Mouse (Mus musculus) intestine, postnatal 0 days (tissue): ENCODE results near the gene Phkg1. TPM values are rescaled to one million over a fixed set of nuclear protein-coding genes. Genes with fewer than 3 reads are reported as not detected.

Experiments used
- ATAC-seq: fragments of 200-750 bp; cut with Nextera tagmentation; 2 replicates; pipeline ENCODE4 v1.8.0; 2017; ENCODE audit warnings: mild to moderate bottlenecking, moderate TSS enrichment, moderate library complexity
- H3K27ac ChIP-seq: fragments of 300-500 bp; sonication (generic); 2 replicates; pipeline ENCODE4 v1.5.1; 2014; ENCODE audit warnings: mild to moderate bottlenecking, low read depth, low read length, moderate library complexity
- H3K27me3 ChIP-seq: fragments of 300-500 bp; sonication (generic); replicated peaks from 2 replicates; pipeline ENCODE4 v1.6.1; 2014; ENCODE audit warnings: low read length, mixed read lengths; ENCODE audit not compliant: control insufficient read depth, insufficient read depth
- H3K36me3 ChIP-seq: fragments of 300-500 bp; sonication (generic); 2 replicates; pipeline ENCODE4 v1.6.1; 2014; ENCODE audit warnings: mild to moderate bottlenecking, moderate library complexity; ENCODE audit not compliant: control insufficient read depth, insufficient read depth
- H3K4me1 ChIP-seq: fragments of 300-500 bp; sonication (generic); replicated peaks from 2 replicates; pipeline ENCODE4 v1.6.1; 2014; ENCODE audit warnings: antibody characterized with exemption, low read length, mixed read lengths; ENCODE audit not compliant: control insufficient read depth, insufficient read depth
- H3K4me2 ChIP-seq: fragments of 300-500 bp; sonication (generic); replicated peaks from 2 replicates; pipeline ENCODE4 v1.6.1; 2014; ENCODE audit warnings: low read depth, mild to moderate bottlenecking, moderate library complexity
- H3K4me3 ChIP-seq: fragments of 300-500 bp; sonication (generic); 2 replicates; pipeline ENCODE4 v1.5.1; 2014; ENCODE audit warnings: low read depth, low read length
- H3K9ac ChIP-seq: fragments of 300-500 bp; sonication (generic); 2 replicates; pipeline ENCODE4 v1.6.1; 2014; ENCODE audit warnings: mild to moderate bottlenecking, low read depth, low read length
- H3K9me3 ChIP-seq: fragments of 300-500 bp; sonication (generic); 2 replicates; pipeline ENCODE4 v1.6.1; 2016; ENCODE audit warnings: mixed run types; ENCODE audit not compliant: control insufficient read depth
- CTCF ChIP-seq: sonication (generic); IDR thresholded peaks from 2 replicates; pipeline ENCODE4 v1.5.1; 2016; ENCODE audit warnings: low read depth, mild to moderate bottlenecking, control low read depth, antibody characterized with exemption, moderate library complexity
- WGBS: fragments of 180-500 bp; shearing (Covaris S2); extraction: QIAGEN DNeasy Blood & Tissue Kit; methylation state at CpG from one replicate; pipeline ENCODE4 v1.1.7; 2014; 5-methylcytosine and 5-hydroxymethylcytosine counted together
- polyA plus RNA-seq: library from polyadenylated mRNA; unstranded; fragments of >200 nt; fragmentation: Nextera tagmentation; extraction: Ambion mirVana; gene quantifications from 2 replicates; pipeline ENCODE4 v1.2.1, GENCODE M21; 2015

Phkg1 gene
- polyA plus RNA-seq, 1 experiment from 2014 or later = not detected

DNA sequence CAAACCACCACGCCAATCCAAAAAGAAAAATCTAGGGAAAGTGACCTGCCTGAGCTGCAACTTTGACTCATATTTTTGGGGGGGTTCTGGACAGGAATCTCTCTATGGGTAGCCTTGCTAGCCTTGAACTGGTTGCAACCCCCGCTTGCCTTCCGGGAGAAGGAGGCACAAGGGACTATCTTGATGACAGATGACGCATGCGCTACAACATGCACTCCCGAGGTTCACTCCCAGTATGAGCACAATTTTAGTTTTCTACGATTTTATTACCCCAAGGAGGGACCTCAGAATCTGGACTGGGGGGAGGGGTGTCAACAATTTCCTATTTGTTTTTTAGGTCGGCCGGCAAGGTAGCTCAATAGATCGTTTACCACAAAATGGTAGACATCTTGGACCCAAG, 12.1 kb downstream of the Phkg1 start:
- H3K4me2 ChIP-seq = peak overlapping the region; percentile 73
- no peak for ATAC-seq
- no peaks in the 10 kb centered on the region for H3K27me3 ChIP-seq
- peak overlapping the region; percentile 54 for H3K4me3 ChIP-seq
- WGBS = 13% methylated on average over 10 of the region's 10 CpGs
- no peak for TF ChIP-seq CTCF
- H3K36me3 ChIP-seq = peaks cover 21% of the 10 kb centered on the region
- H3K4me1 ChIP-seq = 0 out of 2 replicates have a peak, but pooled peaks cover 3% of the 10 kb centered on the region
- peak overlapping the region; percentile 91 for H3K27ac ChIP-seq
- peak overlapping the region; percentile 61; the same call in 1 of the 2 replicates for H3K9ac ChIP-seq
- no peaks in the 10 kb centered on the region for H3K9me3 ChIP-seq

DNA sequence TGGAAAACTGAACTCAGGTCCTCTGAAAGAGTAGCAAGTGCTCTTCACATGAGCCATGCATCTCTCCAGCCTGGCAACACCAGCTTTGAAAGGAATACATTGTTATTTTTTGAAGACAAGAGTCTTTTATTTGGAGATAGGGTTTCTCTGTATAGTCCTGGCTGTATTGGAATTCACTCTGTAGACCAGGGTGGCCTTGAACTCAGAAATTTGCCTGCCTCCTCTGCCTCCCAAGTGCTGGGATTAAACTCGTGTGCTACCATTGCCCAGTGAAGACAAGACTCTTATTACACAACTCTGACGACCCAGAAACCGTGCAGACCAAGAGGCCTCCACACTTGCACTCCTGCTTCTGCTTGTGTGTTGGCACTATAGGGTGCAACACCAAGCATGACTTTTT, 18.5 kb downstream of the Phkg1 start:
- Histone ChIP-seq H3K4me2 (no peak overlapping the region), H3K4me1 (no peaks in the 10 kb centered on the region), H3K27ac (no peak overlapping the region), H3K27me3 (no peaks in the 10 kb centered on the region), H3K9me3 (no peaks in the 10 kb centered on the region), H3K9ac (no peak overlapping the region), H3K4me3 (no peak overlapping the region), H3K36me3 (peaks cover 34% of the 10 kb centered on the region)
- 66% methylated on average over 3 of the region's 3 CpGs for WGBS
- no peak for TF ChIP-seq CTCF
- ATAC-seq = no peak

DNA sequence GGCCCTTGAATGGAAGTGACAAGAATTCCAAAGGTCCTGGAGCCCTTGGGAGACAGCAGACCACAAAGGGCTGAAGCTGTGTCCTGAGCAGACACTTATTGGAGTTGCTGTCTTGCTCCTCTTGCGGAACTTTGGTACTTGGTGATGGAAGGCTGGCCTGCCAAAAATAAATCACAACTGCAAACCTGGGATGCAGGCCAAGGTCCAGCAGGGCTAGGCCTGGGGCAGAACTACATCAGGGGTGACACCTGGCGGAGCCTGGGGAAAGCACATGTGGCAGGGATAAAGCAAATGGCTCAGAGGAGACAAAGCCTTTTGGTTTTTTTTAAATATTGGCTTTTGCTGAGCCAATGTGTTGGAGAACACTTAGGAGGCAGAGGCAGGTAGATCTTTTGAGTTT, 19.4 kb downstream of the Phkg1 start:
- peak; percentile 48 for ATAC-seq
- Histone ChIP-seq H3K4me3 (no peak overlapping the region), H3K27me3 (no peaks in the 10 kb centered on the region), H3K9ac (no peak overlapping the region), H3K4me1 (no peaks in the 10 kb centered on the region), H3K4me2 (no peak overlapping the region), H3K9me3 (no peaks in the 10 kb centered on the region), H3K36me3 (peaks cover 29% of the 10 kb centered on the region), H3K27ac (no peak overlapping the region)
- TF ChIP-seq CTCF = peak; percentile 73
- WGBS = 39% methylated on average over 2 of the region's 2 CpGs

DNA sequence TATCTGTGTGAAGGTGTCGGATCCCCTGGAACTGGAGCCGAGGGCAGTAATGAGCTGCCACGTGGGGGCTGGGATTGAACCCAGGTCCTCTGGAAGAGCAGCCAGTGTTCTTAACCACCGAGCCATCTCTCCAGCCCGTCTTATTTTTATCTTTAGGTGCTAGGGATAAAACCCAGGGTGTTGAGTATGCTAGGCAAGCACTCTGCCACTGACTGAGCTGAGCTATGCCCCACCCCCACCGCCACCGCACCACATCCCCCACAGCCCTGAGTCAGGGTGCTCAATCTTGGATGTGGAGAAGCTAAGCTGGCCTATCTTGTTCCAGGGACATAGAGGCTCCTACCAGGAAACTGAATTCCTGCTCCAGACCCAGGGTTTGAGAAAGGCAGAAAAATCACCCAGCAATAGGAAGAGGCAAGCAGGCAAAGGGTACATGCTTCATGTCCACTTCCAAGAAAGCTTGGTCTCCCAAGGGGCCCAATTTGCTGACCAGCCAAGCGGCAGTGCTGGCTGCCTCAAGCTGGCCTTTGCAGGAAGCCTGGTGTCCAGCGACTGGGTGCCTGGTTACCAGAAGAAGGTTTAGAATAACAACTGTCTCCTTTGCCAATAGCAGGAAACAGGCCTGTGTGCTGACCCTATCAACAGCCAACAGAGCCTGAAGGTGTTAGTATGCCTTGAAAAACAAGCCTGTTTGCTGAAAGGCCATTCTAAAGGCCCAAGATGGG, 20.5 kb downstream of the Phkg1 start:
- Histone ChIP-seq H3K27me3 (no peaks in the 10 kb centered on the region), H3K27ac (no peak overlapping the region), H3K9me3 (no peaks in the 10 kb centered on the region), H3K9ac (no peak overlapping the region), H3K4me3 (no peak overlapping the region), H3K4me1 (no peaks in the 10 kb centered on the region), H3K36me3 (peaks cover 23% of the 10 kb centered on the region), H3K4me2 (no peak overlapping the region)
- no peak for ATAC-seq
- WGBS = 75% methylated on average over 9 of the region's 9 CpGs
- no peak for TF ChIP-seq CTCF

DNA sequence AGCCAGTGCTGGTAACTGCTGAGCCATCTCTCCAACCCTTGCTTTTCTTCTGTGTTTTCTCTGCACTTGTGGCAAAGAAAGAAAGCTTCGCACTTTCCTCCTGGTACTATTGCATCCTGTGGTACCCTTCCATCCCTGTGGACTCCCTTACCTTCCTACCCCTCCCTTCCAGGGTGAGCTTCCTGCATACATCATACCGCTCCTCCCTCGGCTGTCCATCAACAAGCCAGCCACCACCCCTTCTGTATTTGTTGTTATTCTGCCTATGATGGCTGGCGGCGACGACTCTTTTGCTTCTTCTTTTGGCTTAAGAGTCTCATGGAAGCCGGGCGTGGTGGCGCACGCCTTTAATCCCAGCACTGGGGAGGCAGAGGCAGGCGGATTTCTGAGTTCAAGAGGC, 23.3 kb downstream of the Phkg1 start:
- no peak overlapping the region for H3K4me3 ChIP-seq
- H3K27ac ChIP-seq = no peak overlapping the region
- no peaks in the 10 kb centered on the region for H3K9me3 ChIP-seq
- H3K36me3 ChIP-seq = peaks cover 2% of the 10 kb centered on the region; the same call in 1 of the 2 replicates
- H3K9ac ChIP-seq = no peak overlapping the region
- ATAC-seq = no peak
- no peak for TF ChIP-seq CTCF
- no peaks in the 10 kb centered on the region for H3K27me3 ChIP-seq
- no peak overlapping the region for H3K4me2 ChIP-seq
- H3K4me1 ChIP-seq = no peaks in the 10 kb centered on the region
- WGBS = 76% methylated on average over 11 of the region's 11 CpGs

DNA sequence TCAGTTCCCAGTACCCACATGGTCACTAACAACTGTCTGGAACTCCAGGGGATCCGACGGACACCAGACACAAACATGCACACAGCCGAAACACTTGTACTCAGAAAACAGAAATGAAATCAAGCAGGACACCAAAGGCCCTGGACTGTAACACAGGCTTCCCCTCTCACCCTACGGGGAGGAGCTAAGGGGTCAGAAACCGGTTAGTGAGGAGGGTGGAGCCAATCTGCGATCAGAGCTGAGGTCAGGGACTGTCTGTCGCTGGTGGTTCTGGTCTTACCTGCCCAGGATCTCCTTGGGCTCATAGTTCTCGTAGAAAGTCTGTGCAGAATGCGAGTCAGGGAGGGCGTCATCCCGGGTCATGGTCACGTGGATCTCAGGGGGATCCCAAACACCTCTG, 24.4 kb downstream of the Phkg1 start:
- no peak for TF ChIP-seq CTCF

DNA sequence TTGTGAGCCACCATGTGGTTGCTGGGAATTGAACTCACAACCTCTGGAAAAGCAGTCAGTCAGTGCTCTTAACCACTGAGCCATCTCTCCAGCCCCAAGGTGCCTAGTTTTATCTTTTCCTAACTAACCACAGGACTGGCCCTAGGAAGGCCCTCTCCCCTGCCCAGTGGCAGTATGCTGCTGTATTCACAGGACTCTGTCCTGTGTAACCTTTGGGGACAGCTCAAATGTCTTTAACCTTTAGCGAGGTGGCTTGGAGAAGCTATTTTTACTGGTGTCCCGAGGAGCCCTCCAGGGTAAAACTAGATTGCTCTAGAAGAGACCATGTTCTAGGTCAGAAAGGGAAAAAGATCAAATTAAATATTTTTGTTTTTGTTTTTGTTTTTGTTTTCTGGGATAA, 27.1 kb downstream of the Phkg1 start:
- no peak for TF ChIP-seq CTCF
- Histone ChIP-seq H3K36me3 (no peaks in the 10 kb centered on the region), H3K9ac (no peak overlapping the region), H3K4me2 (no peak overlapping the region), H3K27me3 (no peaks in the 10 kb centered on the region), H3K9me3 (no peaks in the 10 kb centered on the region), H3K27ac (no peak overlapping the region), H3K4me1 (no peaks in the 10 kb centered on the region), H3K4me3 (no peak overlapping the region)
- ATAC-seq = no peak
- 78% methylated on average over 2 of the region's 2 CpGs for WGBS

More for the DNA sequence above, 24.4 kb downstream of the Phkg1 start:
- 77% methylated on average over 12 of the region's 12 CpGs for WGBS
- no peaks in the 10 kb centered on the region for H3K4me1 ChIP-seq
- no peak overlapping the region for H3K9ac ChIP-seq
- H3K9me3 ChIP-seq = no peaks in the 10 kb centered on the region
- H3K27ac ChIP-seq = no peak overlapping the region
- H3K36me3 ChIP-seq = no peaks in the 10 kb centered on the region
- no peak for ATAC-seq
- no peaks in the 10 kb centered on the region for H3K27me3 ChIP-seq
- H3K4me3 ChIP-seq = no peak overlapping the region
- no peak overlapping the region for H3K4me2 ChIP-seq
